Mouse (Mus musculus) kidney, postnatal 0 days (tissue): ENCODE data around the gene Ccdc88b. TPM values are rescaled to one million over a fixed set of nuclear protein-coding genes. Genes with fewer than 3 reads are reported as not detected.
A peak's percentile ranks its signal among the peaks of the same experiment; 100 is the strongest.

Experiments
- ATAC-seq: fragments of 200-750 bp; cut with Nextera tagmentation; replicated peaks from 2 replicates; pipeline ENCODE4 v1.8.0; 2017; ENCODE audit warnings: low read depth, moderate number of reproducible peaks, moderate TSS enrichment, moderate library complexity; ENCODE audit not compliant: low FRiP score
- DNase-seq: peaks from one replicate; pipeline ENCODE4 v3.0.0-alpha.2; 2016; ENCODE audit warnings: low spot score
- H3K27ac ChIP-seq: fragments of 300-500 bp; sonication (generic); 2 replicates; pipeline ENCODE4 v1.5.1; 2014; ENCODE audit warnings: mild to moderate bottlenecking
- H3K27me3 ChIP-seq: fragments of 300-500 bp; sonication (generic); 2 replicates; pipeline ENCODE4 v1.6.1; 2014; ENCODE audit warnings: low read length, mixed read lengths; ENCODE audit not compliant: insufficient read depth
- H3K36me3 ChIP-seq: fragments of 300-500 bp; sonication (generic); 2 replicates; pipeline ENCODE4 v1.6.1; 2014; ENCODE audit warnings: low read length, mixed read lengths; ENCODE audit not compliant: insufficient read depth
- H3K4me1 ChIP-seq: fragments of 300-500 bp; sonication (generic); replicated peaks from 2 replicates; pipeline ENCODE4 v1.6.1; 2014; ENCODE audit warnings: antibody characterized with exemption, low read length, mixed read lengths; ENCODE audit not compliant: insufficient read depth
- H3K4me2 ChIP-seq: fragments of 300-500 bp; sonication (generic); 2 replicates; pipeline ENCODE4 v1.6.1; 2014; ENCODE audit warnings: mild to moderate bottlenecking, low read length, moderate library complexity, mixed read lengths
- H3K4me3 ChIP-seq: fragments of 300-500 bp; sonication (generic); replicated peaks from 2 replicates; pipeline ENCODE4 v1.5.1; 2014; ENCODE audit warnings: low read depth, low read length
- H3K9ac ChIP-seq: fragments of 300-500 bp; sonication (generic); 2 replicates; pipeline ENCODE4 v1.6.1; 2014; ENCODE audit warnings: low read depth, low read length
- H3K9me3 ChIP-seq: fragments of 300-500 bp; sonication (generic); replicated peaks from 2 replicates; pipeline ENCODE4 v1.6.1; 2016; ENCODE audit warnings: low read length, inconsistent platforms, mixed read lengths
- CTCF ChIP-seq: IDR thresholded peaks from 2 replicates; pipeline ENCODE4 v1.5.1; 2016; ENCODE audit warnings: antibody characterized with exemption, low read depth, mild to moderate bottlenecking, moderate library complexity
- WGBS: fragments of 180-500 bp; shearing (Covaris S2); extraction: QIAGEN DNeasy Blood & Tissue Kit; methylation state at CpG from one replicate; pipeline ENCODE4 v1.1.7; 2014; 5-methylcytosine and 5-hydroxymethylcytosine counted together
- polyA plus RNA-seq: library from polyadenylated mRNA; unstranded; fragments of >200 nt; fragmentation: Nextera tagmentation; extraction: Ambion mirVana; gene quantifications from 2 replicates; pipeline ENCODE4 v1.2.1, GENCODE M21; 2015

Ccdc88b gene
- 0.73 and 0.87 TPM in 2 replicates for polyA plus RNA-seq

- H3K4me3 ChIP-seq = no peak within 1 kb of the TSS
- H3K4me2 ChIP-seq = no peak within 1 kb of the TSS
- no peaks in the 10 kb centered on the region for H3K36me3 ChIP-seq
- H3K27ac ChIP-seq = no peak within 1 kb of the TSS
- no peaks in the 10 kb centered on the region for H3K9me3 ChIP-seq
- 60% methylated on average over 7 of the region's 7 CpGs for WGBS
- no peak for ATAC-seq
- no peaks in the 10 kb centered on the region for H3K4me1 ChIP-seq
- TF ChIP-seq CTCF = no peak
- no peak within 1 kb of the TSS for H3K9ac ChIP-seq
- H3K27me3 ChIP-seq = no peaks in the 10 kb centered on the region
- DNase-seq = no peak
Measured at GRCm38 (mm10) chr19:6858031-6858430, at the start of gene Ccdc88b. TSS of gene Ccdc88b (minus strand) at chr19:6858211.

- H3K27me3 ChIP-seq = no peaks in the 10 kb centered on the region
- H3K27ac ChIP-seq = no peak overlapping the region
- 87% methylated on average over 8 of the region's 8 CpGs for WGBS
- no peaks in the 10 kb centered on the region for H3K9me3 ChIP-seq
- no peak overlapping the region for H3K4me3 ChIP-seq
- H3K4me2 ChIP-seq = peak overlapping the region; percentile 61
- peaks cover 15% of the 10 kb centered on the region for H3K4me1 ChIP-seq
- DNase-seq = no peak
- ATAC-seq = no peak
- peaks cover 31% of the 10 kb centered on the region for H3K36me3 ChIP-seq
- no peak for TF ChIP-seq CTCF
- H3K9ac ChIP-seq = no peak overlapping the region
Measured at GRCm38 (mm10) chr19:6907094-6907493, 49.1 kb upstream of the Ccdc88b start.

- no peak for DNase-seq
Measured at GRCm38 (mm10) chr19:6906199-6906598, 48.2 kb upstream of the Ccdc88b start.

GRCm38 (mm10) chr19:6905498-6906159 lies 47.6 kb upstream of the Ccdc88b start:
- Histone ChIP-seq H3K36me3 (peaks cover 22% of the 10 kb centered on the region; the same call in 1 of the 2 replicates), H3K9me3 (no peaks in the 10 kb centered on the region), H3K27ac (peak overlapping the region; percentile 42; the same call in 1 of the 2 replicates), H3K4me2 (no peak overlapping the region), H3K27me3 (no peaks in the 10 kb centered on the region), H3K4me1 (peaks cover 8% of the 10 kb centered on the region), H3K9ac (no peak overlapping the region), H3K4me3 (no peak overlapping the region)
- 92% methylated on average over 11 of the region's 11 CpGs for WGBS
- no peak for TF ChIP-seq CTCF
- DNase-seq (no peak), ATAC-seq (no peak)

More at GRCm38 (mm10) chr19:6906199-6906598, 48.2 kb upstream of the Ccdc88b start:
- H3K4me2 ChIP-seq = no peak overlapping the region
- H3K27me3 ChIP-seq = no peaks in the 10 kb centered on the region
- no peaks in the 10 kb centered on the region for H3K9me3 ChIP-seq
- WGBS = 77% methylated on average over 3 of the region's 3 CpGs
- no peak for TF ChIP-seq CTCF
- peaks cover 22% of the 10 kb centered on the region; the same call in 1 of the 2 replicates for H3K36me3 ChIP-seq
- H3K9ac ChIP-seq = no peak overlapping the region
- H3K4me3 ChIP-seq = no peak overlapping the region
- peaks cover 12% of the 10 kb centered on the region for H3K4me1 ChIP-seq
- ATAC-seq = no peak
- H3K27ac ChIP-seq = no peak overlapping the region

- 69% methylated on average over 2 of the region's 2 CpGs for WGBS
- H3K4me1 ChIP-seq = peaks cover 8% of the 10 kb centered on the region
- H3K4me3 ChIP-seq = no peak overlapping the region
- no peak for DNase-seq
- H3K27me3 ChIP-seq = no peaks in the 10 kb centered on the region
- no peaks in the 10 kb centered on the region for H3K9me3 ChIP-seq
- ATAC-seq = 0 out of 2 replicates have a peak, but pooled peaks have one; percentile 18
- H3K36me3 ChIP-seq = peaks cover 22% of the 10 kb centered on the region; the same call in 1 of the 2 replicates
- H3K27ac ChIP-seq = peak overlapping the region; percentile 36; the same call in 1 of the 2 replicates
- no peak overlapping the region for H3K4me2 ChIP-seq
- H3K9ac ChIP-seq = no peak overlapping the region
- TF ChIP-seq CTCF = no peak
Measured at GRCm38 (mm10) chr19:6904846-6905245, 46.8 kb upstream of the Ccdc88b start.

- Histone ChIP-seq H3K36me3 (peaks cover 22% of the 10 kb centered on the region; the same call in 1 of the 2 replicates), H3K27ac (peak overlapping the region; percentile 31; the same call in 1 of the 2 replicates), H3K4me3 (no peak overlapping the region), H3K27me3 (no peaks in the 10 kb centered on the region), H3K4me1 (peaks cover 7% of the 10 kb centered on the region), H3K4me2 (no peak overlapping the region), H3K9me3 (no peaks in the 10 kb centered on the region), H3K9ac (no peak overlapping the region)
- DNase-seq = no peak
- TF ChIP-seq CTCF = no peak
- no peak for ATAC-seq
- WGBS = 70% methylated on average over 1 of the region's 1 CpGs
Measured at GRCm38 (mm10) chr19:6903031-6903430, 45.0 kb upstream of the Ccdc88b start.
